Comparison of ENCODE assay signal across 8 mouse cellular contexts in genomic region chr11:113752158-113752661, GRCm38 (mm10). TPM values are rescaled to one million over a fixed set of nuclear protein-coding genes. Genes with fewer than 3 reads are reported as not detected.
DNase-seq lines count a peak whose midpoint lies in the region; ATAC-seq and TF ChIP-seq lines count a peak whose summit lies in the region.

No protein-coding gene starts in this region.

- peak overlapping the region; percentile 60 for H3K9ac ChIP-seq in kidney, postnatal 0 days (ENCODE audit: low read depth, low read length)
- peak overlapping the region; percentile 93; the same call in 1 of the 2 replicates for H3K9ac ChIP-seq in hindbrain, embryonic 14.5 days

- no peaks in the 10 kb centered on the region for H3K9me3 ChIP-seq in kidney, postnatal 0 days (replicated peaks; ENCODE audit: low read length)
- H3K9me3 ChIP-seq in hindbrain, embryonic 14.5 days (ENCODE audit: control insufficient read depth, low read length): no peaks in the 10 kb centered on the region

- 0 out of 2 replicates have a peak, but pooled peaks cover 6% of the 10 kb centered on the region for H3K36me3 ChIP-seq in kidney, postnatal 0 days (ENCODE audit: insufficient read depth, low read length)
- H3K36me3 ChIP-seq in hindbrain, embryonic 14.5 days (replicated peaks; ENCODE audit: control insufficient read depth, insufficient read depth): no peaks in the 10 kb centered on the region

- no peaks in the 10 kb centered on the region for H3K27me3 ChIP-seq in kidney, postnatal 0 days (ENCODE audit: insufficient read depth, low read length)
- H3K27me3 ChIP-seq in hindbrain, embryonic 14.5 days (ENCODE audit: control insufficient read depth, insufficient read depth, low read length): no peaks in the 10 kb centered on the region

- no peak for TF ChIP-seq CTCF in kidney, postnatal 0 days (IDR thresholded peaks at IDR 0.05; ENCODE audit: low read depth)

- peak overlapping the region; percentile 96 for H3K27ac ChIP-seq in kidney, postnatal 0 days
- H3K27ac ChIP-seq in hindbrain, embryonic 14.5 days: peak overlapping the region; percentile 94

- peaks cover 30% of the 10 kb centered on the region for H3K4me1 ChIP-seq in kidney, postnatal 0 days (replicated peaks; ENCODE audit: insufficient read depth, low read length)
- H3K4me1 ChIP-seq in hindbrain, embryonic 14.5 days (replicated peaks; ENCODE audit: control insufficient read depth, insufficient read depth, low read length): peaks cover 34% of the 10 kb centered on the region

- peak overlapping the region; percentile 84 for H3K4me3 ChIP-seq in kidney, postnatal 0 days (replicated peaks; ENCODE audit: low read depth, low read length)
- H3K4me3 ChIP-seq in hindbrain, embryonic 14.5 days (replicated peaks; ENCODE audit: low read length): peak overlapping the region; percentile 90

- 13% methylated on average over 15 of the region's 15 CpGs for WGBS in kidney, postnatal 0 days
- WGBS in hindbrain, embryonic 14.5 days: 30% methylated on average over 15 of the region's 15 CpGs

- peak overlapping the region; percentile 63 for H3K4me2 ChIP-seq in kidney, postnatal 0 days (ENCODE audit: low read length)
- peak overlapping the region; percentile 77 for H3K4me2 ChIP-seq in hindbrain, embryonic 14.5 days (replicated peaks)

- no peak for DNase-seq in kidney, postnatal 0 days (ENCODE audit: low spot score)
- no peak for DNase-seq in kidney, adult 8-10 months
- peak; percentile 24 for DNase-seq in adipocyte (ENCODE audit: low spot score)
- DNase-seq in hindbrain, embryonic 14.5 days (ENCODE audit: low spot score): no peak
- no peak for DNase-seq in c-Kit-positive CD71-positive TER-119-positive erythroid progenitor cells, embryonic 14.5 days (ENCODE audit: low spot score)
- DNase-seq in gastrocnemius, adult 18-20 months (ENCODE audit: low spot score): no peak
- DNase-seq in right cerebral cortex, postnatal 25 days: no peak

- peak; percentile 0; the same call in 1 of the 2 replicates for ATAC-seq in kidney, postnatal 0 days (replicated peaks; ENCODE audit: low FRiP score, low read depth)
- ATAC-seq in hindbrain, embryonic 14.5 days (ENCODE audit: low FRiP score): peak; percentile 2; the same call in 1 of the 2 replicates
- peak; percentile 6; the same call in 1 of the 2 replicates for ATAC-seq in megakaryocyte progenitor cell, adult 5-6 weeks (replicated peaks; ENCODE audit: poor library complexity)

RNA-seq across cellular contexts. Expression of gene Cdc42ep4, which starts 0.5 kb away (rescaled TPM):
- polyA plus RNA-seq in kidney, postnatal 0 days (2015; fragmentation: Nextera tagmentation; extraction: Ambion mirVana): 48.5 and 52.3 TPM in 2 replicates
- polyA plus RNA-seq in hindbrain, embryonic 14.5 days (2014; fragmentation: Nextera tagmentation; extraction: Ambion mirVana): 42.0 and 43.8 TPM in 2 replicates
- total RNA-seq in megakaryocyte progenitor cell, adult 5-6 weeks (2015): 10.0 and 10.3 TPM in 2 replicates
- 14.5 and 14.7 TPM in 2 replicates for total RNA-seq in megakaryocyte progenitor cell, adult 5-6 weeks (2017)
- 1 to 10 TPM; 4.5 to 7.4 TPM for total RNA-seq in gastrocnemius, adult 18-20 months (2021)

RNA-seq across cellular contexts. Expression of gene Cpsf4l, which starts 42.4 kb away (rescaled TPM):
- 3.9 TPM in 2 replicates for polyA plus RNA-seq in kidney, postnatal 0 days (2015; fragmentation: Nextera tagmentation; extraction: Ambion mirVana)
- polyA plus RNA-seq in hindbrain, embryonic 14.5 days (2014; fragmentation: Nextera tagmentation; extraction: Ambion mirVana): 0.27 and 0.54 TPM in 2 replicates
- total RNA-seq in megakaryocyte progenitor cell, adult 5-6 weeks (2015): not detected in 2 replicates
- total RNA-seq in megakaryocyte progenitor cell, adult 5-6 weeks (2017): not detected in 2 replicates
- not detected for total RNA-seq in gastrocnemius, adult 18-20 months (2021)
